Mouse (Mus musculus) kidney, adult 2 months (tissue): Measurements from ENCODE around the gene Arhgap45. TPM values are rescaled to one million over a fixed set of nuclear protein-coding genes. Genes with fewer than 3 reads are reported as not detected.
A peak's percentile ranks its signal among the peaks of the same experiment; 100 is the strongest.

Source experiments
- DNase-seq: peaks from one replicate; pipeline ENCODE4 v3.0.0; 2021
- H3K27ac ChIP-seq: fragments of 200-500 bp; 2 replicates; pipeline ENCODE4 v1.5.1; 2012; ENCODE audit warnings: low read depth, low read length, control low read depth, inconsistent platforms; ENCODE audit not compliant: insufficient read depth
- H3K27me3 ChIP-seq: fragments of 200-500 bp; replicated peaks from 2 replicates; pipeline ENCODE4 v1.6.1; 2012; ENCODE audit warnings: mild to moderate bottlenecking, moderate library complexity, low read length, inconsistent platforms; ENCODE audit not compliant: control insufficient read depth, insufficient read depth
- H3K36me3 ChIP-seq: fragments of 200-500 bp; 2 replicates; pipeline ENCODE4 v1.6.1; 2012; ENCODE audit warnings: mild to moderate bottlenecking, moderate library complexity, low read length, inconsistent platforms; ENCODE audit not compliant: control insufficient read depth, insufficient read depth
- H3K4me1 ChIP-seq: fragments of 200-500 bp; 2 replicates; pipeline ENCODE4 v1.6.1; 2011; ENCODE audit warnings: low read length; ENCODE audit not compliant: control insufficient read depth, insufficient read depth
- H3K4me3 ChIP-seq: fragments of 200-500 bp; 2 replicates; pipeline ENCODE4 v1.5.1; 2011; ENCODE audit warnings: mild to moderate bottlenecking, low read depth, low read length, control low read depth; ENCODE audit not compliant: insufficient read depth
- CTCF ChIP-seq: fragments of 200-500 bp; conservative IDR thresholded peaks from 2 replicates; pipeline ENCODE4 v1.5.1; 2011; ENCODE audit warnings: low read depth, mild to moderate bottlenecking, control low read depth, low read length, moderate library complexity, mixed read lengths; ENCODE audit not compliant: insufficient read depth, insufficient read length
- POLR2A ChIP-seq: fragments of 200-500 bp; IDR thresholded peaks from one replicate; pipeline ENCODE4 v1.6.1; 2011; ENCODE audit warnings: low read depth, low read length, control low read depth
- WGBS: fragments of 180-500 bp; shearing (Covaris S2); methylation state at CpG from one replicate; pipeline ENCODE4 v1.1.7; 2018; 5-methylcytosine and 5-hydroxymethylcytosine counted together
- polyA plus RNA-seq: library from polyadenylated mRNA; depleted of rRNA; stranded (reverse); fragments of >200 nt; gene quantifications from 2 replicates; pipeline ENCODE4 v1.2.3, GENCODE M21; 2012

The Arhgap45 gene
- polyA plus RNA-seq, 1 experiment, result 25.5 TPM

- no peaks in the 10 kb centered on the region for H3K4me1 ChIP-seq
- H3K27me3 ChIP-seq, result no peaks in the 10 kb centered on the region
- no peak overlapping the region for H3K27ac ChIP-seq
- TF ChIP-seq CTCF, result no peak
- no peak for TF ChIP-seq POLR2A
- H3K4me3 ChIP-seq, result no peak overlapping the region
- DNase-seq, result no peak
- H3K36me3 ChIP-seq, result no peaks in the 10 kb centered on the region
- WGBS, result 83% methylated on average over 20 of the region's 20 CpGs
Observed at GRCm38 (mm10) chr10:80027681-80028520, 11.4 kb downstream of the Arhgap45 start.

GRCm38 (mm10) chr10:80028521-80028846, 12.0 kb downstream of the Arhgap45 start:
- H3K27ac ChIP-seq, result no peak overlapping the region
- WGBS, result 95% methylated on average over 13 of the region's 13 CpGs
- TF ChIP-seq CTCF (no peak), POLR2A (no peak)
- H3K4me1 ChIP-seq, result 0 out of 2 replicates have a peak, but pooled peaks cover under 1% of the 10 kb centered on the region
- H3K27me3 ChIP-seq, result no peaks in the 10 kb centered on the region
- no peak for DNase-seq
- H3K36me3 ChIP-seq, result no peaks in the 10 kb centered on the region
- no peak overlapping the region for H3K4me3 ChIP-seq

- DNase-seq, result no peak
- 85% methylated on average over 8 of the region's 9 CpGs for WGBS
- TF ChIP-seq CTCF (no peak), POLR2A (no peak)
- H3K4me1 ChIP-seq, result peaks cover 4% of the 10 kb centered on the region; the same call in 1 of the 2 replicates
- no peaks in the 10 kb centered on the region for H3K36me3 ChIP-seq
- no peaks in the 10 kb centered on the region for H3K27me3 ChIP-seq
- no peak overlapping the region for H3K27ac ChIP-seq
- no peak overlapping the region for H3K4me3 ChIP-seq
Observed at GRCm38 (mm10) chr10:80030191-80030590, 13.7 kb downstream of the Arhgap45 start.

GRCm38 (mm10) chr10:80030736-80031135, 14.3 kb downstream of the Arhgap45 start:
- DNase-seq, result no peak
- Histone ChIP-seq H3K4me3 (no peak overlapping the region), H3K4me1 (peaks cover 4% of the 10 kb centered on the region; the same call in 1 of the 2 replicates), H3K36me3 (no peaks in the 10 kb centered on the region), H3K27ac (no peak overlapping the region), H3K27me3 (no peaks in the 10 kb centered on the region)
- TF ChIP-seq CTCF (no peak), POLR2A (no peak)
- 86% methylated on average over 17 of the region's 17 CpGs for WGBS

GRCm38 (mm10) chr10:80032799-80033480, 16.5 kb downstream of the Arhgap45 start:
- no peak for TF ChIP-seq POLR2A
- TF ChIP-seq CTCF, result no peak
- Histone ChIP-seq H3K27me3 (no peaks in the 10 kb centered on the region), H3K4me3 (no peak overlapping the region), H3K27ac (peak overlapping the region; percentile 16; the same call in 1 of the 2 replicates), H3K36me3 (no peaks in the 10 kb centered on the region; the same call in 1 of the 2 replicates), H3K4me1 (peaks cover 4% of the 10 kb centered on the region; the same call in 1 of the 2 replicates)
- peak; percentile 73 for DNase-seq
- WGBS, result 23% methylated on average over 5 of the region's 5 CpGs

GRCm38 (mm10) chr10:80033511-80034391, 17.3 kb downstream of the Arhgap45 start:
- peaks cover 10% of the 10 kb centered on the region; the same call in 1 of the 2 replicates for H3K4me1 ChIP-seq
- 25% methylated on average over 9 of the region's 9 CpGs for WGBS
- peak overlapping the region; percentile 31; the same call in 1 of the 2 replicates for H3K27ac ChIP-seq
- no peaks in the 10 kb centered on the region; the same call in 1 of the 2 replicates for H3K36me3 ChIP-seq
- H3K4me3 ChIP-seq, result no peak overlapping the region
- peak; percentile 69 for DNase-seq
- H3K27me3 ChIP-seq, result no peaks in the 10 kb centered on the region
- TF ChIP-seq CTCF (peak; percentile 71), POLR2A (no peak)

GRCm38 (mm10) chr10:80035148-80035547, 18.7 kb downstream of the Arhgap45 start:
- Histone ChIP-seq H3K27ac (no peak overlapping the region), H3K36me3 (no peaks in the 10 kb centered on the region; the same call in 1 of the 2 replicates), H3K4me3 (no peak overlapping the region), H3K4me1 (peaks cover 10% of the 10 kb centered on the region; the same call in 1 of the 2 replicates), H3K27me3 (no peaks in the 10 kb centered on the region)
- peak; percentile 60 for DNase-seq
- WGBS, result 77% methylated on average over 8 of the region's 8 CpGs
- TF ChIP-seq CTCF, result no peak
- TF ChIP-seq POLR2A, result peak; percentile 5
